Mouse (Mus musculus) stomach, embryonic 15.5 days (tissue): Measurements from ENCODE around the gene Engase. TPM values are rescaled to one million over a fixed set of nuclear protein-coding genes. Genes with fewer than 3 reads are reported as not detected.

Experiments
- ATAC-seq: fragments of 200-750 bp; cut with Nextera tagmentation; 2 replicates; pipeline ENCODE4 v1.8.0; 2017; ENCODE audit warnings: low read depth, moderate number of reproducible peaks, moderate TSS enrichment; ENCODE audit not compliant: insufficient read depth, low FRiP score
- H3K27ac ChIP-seq: fragments of 300-500 bp; sonication (generic); 2 replicates; pipeline ENCODE4 v1.5.1; 2015; ENCODE audit warnings: mild to moderate bottlenecking, inconsistent platforms
- H3K27me3 ChIP-seq: fragments of 300-500 bp; sonication (generic); replicated peaks from 2 replicates; pipeline ENCODE4 v1.6.1; 2015; ENCODE audit warnings: inconsistent platforms
- H3K36me3 ChIP-seq: fragments of 300-500 bp; sonication (generic); 2 replicates; pipeline ENCODE4 v1.6.1; 2015; ENCODE audit warnings: inconsistent platforms
- H3K4me1 ChIP-seq: fragments of 300-500 bp; sonication (generic); 2 replicates; pipeline ENCODE4 v1.6.1; 2015; ENCODE audit warnings: inconsistent platforms
- H3K4me2 ChIP-seq: fragments of 300-500 bp; sonication (generic); 2 replicates; pipeline ENCODE4 v1.6.1; 2015; ENCODE audit warnings: mild to moderate bottlenecking, inconsistent platforms
- H3K4me3 ChIP-seq: fragments of 300-500 bp; sonication (generic); replicated peaks from 2 replicates; pipeline ENCODE4 v1.5.1; 2015; ENCODE audit warnings: inconsistent platforms
- H3K9ac ChIP-seq: fragments of 300-500 bp; sonication (generic); 2 replicates; pipeline ENCODE4 v1.6.1; 2015; ENCODE audit warnings: inconsistent platforms
- H3K9me3 ChIP-seq: fragments of 300-500 bp; sonication (generic); 2 replicates; pipeline ENCODE4 v1.6.1; 2016; ENCODE audit warnings: inconsistent platforms
- WGBS: fragments of 180-500 bp; shearing (Covaris S2); methylation state at CpG from one replicate; pipeline ENCODE4 v1.1.7; 2015; 5-methylcytosine and 5-hydroxymethylcytosine counted together
- polyA plus RNA-seq: library from polyadenylated mRNA; unstranded; fragments of >200 nt; fragmentation: Nextera tagmentation; extraction: Ambion mirVana; gene quantifications from 2 replicates; pipeline ENCODE4 v1.2.1, GENCODE M21; 2015

Gene Engase
- polyA plus RNA-seq, 1 experiment from 2014 or later = 10.1 TPM

- WGBS = 40% methylated on average over 15 of the region's 15 CpGs
- H3K4me2 ChIP-seq = peak overlapping the region; percentile 25
- peaks cover 14% of the 10 kb centered on the region for H3K4me1 ChIP-seq
- H3K27me3 ChIP-seq = no peaks in the 10 kb centered on the region
- H3K4me3 ChIP-seq = no peak overlapping the region
- no peaks in the 10 kb centered on the region for H3K36me3 ChIP-seq
- H3K9ac ChIP-seq = no peak overlapping the region
- ATAC-seq = peak; percentile 67
- H3K9me3 ChIP-seq = no peaks in the 10 kb centered on the region
- no peak overlapping the region for H3K27ac ChIP-seq
Observed at GRCm38 (mm10) chr11:118512257-118512910, 35.8 kb downstream of the Engase start.

- no peak overlapping the region for H3K4me2 ChIP-seq
- no peaks in the 10 kb centered on the region for H3K27me3 ChIP-seq
- ATAC-seq = no peak
- no peak overlapping the region for H3K27ac ChIP-seq
- 68% methylated on average over 7 of the region's 7 CpGs for WGBS
- H3K36me3 ChIP-seq = no peaks in the 10 kb centered on the region
- H3K4me1 ChIP-seq = peaks cover 3% of the 10 kb centered on the region; the same call in 1 of the 2 replicates
- no peaks in the 10 kb centered on the region for H3K9me3 ChIP-seq
- H3K9ac ChIP-seq = no peak overlapping the region
- H3K4me3 ChIP-seq = no peak overlapping the region
Observed at GRCm38 (mm10) chr11:118517924-118518323, 41.3 kb downstream of the Engase start.

- H3K9ac ChIP-seq = no peak overlapping the region
Observed at GRCm38 (mm10) chr11:118518743-118519142, 42.1 kb downstream of the Engase start.

GRCm38 (mm10) chr11:118520251-118520650 is 43.6 kb downstream of the Engase start:
- Histone ChIP-seq H3K27ac (no peak overlapping the region), H3K36me3 (no peaks in the 10 kb centered on the region), H3K4me1 (peaks cover 3% of the 10 kb centered on the region; the same call in 1 of the 2 replicates), H3K9me3 (no peaks in the 10 kb centered on the region), H3K27me3 (no peaks in the 10 kb centered on the region), H3K4me3 (no peak overlapping the region), H3K9ac (no peak overlapping the region), H3K4me2 (no peak overlapping the region)
- no peak for ATAC-seq
- 54% methylated on average over 5 of the region's 5 CpGs for WGBS

More at GRCm38 (mm10) chr11:118518743-118519142, 42.1 kb downstream of the Engase start:
- ATAC-seq = no peak
- no peaks in the 10 kb centered on the region for H3K9me3 ChIP-seq
- no peaks in the 10 kb centered on the region for H3K27me3 ChIP-seq
- H3K4me2 ChIP-seq = no peak overlapping the region
- peaks cover 3% of the 10 kb centered on the region; the same call in 1 of the 2 replicates for H3K4me1 ChIP-seq
- H3K36me3 ChIP-seq = no peaks in the 10 kb centered on the region
- no peak overlapping the region for H3K4me3 ChIP-seq
- WGBS = 79% methylated on average over 7 of the region's 7 CpGs
- no peak overlapping the region for H3K27ac ChIP-seq

- no peaks in the 10 kb centered on the region for H3K27me3 ChIP-seq
- no peak overlapping the region for H3K4me2 ChIP-seq
- H3K9me3 ChIP-seq = no peaks in the 10 kb centered on the region
- no peak overlapping the region for H3K4me3 ChIP-seq
- H3K27ac ChIP-seq = no peak overlapping the region
- no peaks in the 10 kb centered on the region for H3K36me3 ChIP-seq
- H3K9ac ChIP-seq = no peak overlapping the region
- 80% methylated on average over 2 of the region's 2 CpGs for WGBS
- ATAC-seq = no peak
- H3K4me1 ChIP-seq = no peaks in the 10 kb centered on the region
Observed at GRCm38 (mm10) chr11:118520932-118521331, 44.3 kb downstream of the Engase start.

GRCm38 (mm10) chr11:118523496-118524145 is 47.0 kb downstream of the Engase start:
- H3K9me3 ChIP-seq = no peaks in the 10 kb centered on the region
- 85% methylated on average over 4 of the region's 4 CpGs for WGBS
- no peak overlapping the region for H3K4me2 ChIP-seq
- no peaks in the 10 kb centered on the region for H3K36me3 ChIP-seq
- H3K9ac ChIP-seq = no peak overlapping the region
- H3K4me3 ChIP-seq = no peak overlapping the region
- H3K4me1 ChIP-seq = no peaks in the 10 kb centered on the region
- H3K27me3 ChIP-seq = no peaks in the 10 kb centered on the region; the same call in 1 of the 2 replicates
- H3K27ac ChIP-seq = no peak overlapping the region
- ATAC-seq = no peak

- no peak for ATAC-seq
- no peaks in the 10 kb centered on the region; the same call in 1 of the 2 replicates for H3K27me3 ChIP-seq
- H3K9me3 ChIP-seq = no peaks in the 10 kb centered on the region
- no peak overlapping the region for H3K4me3 ChIP-seq
- H3K4me2 ChIP-seq = no peak overlapping the region
- no peak overlapping the region for H3K9ac ChIP-seq
- no peaks in the 10 kb centered on the region for H3K4me1 ChIP-seq
- H3K27ac ChIP-seq = no peak overlapping the region
- H3K36me3 ChIP-seq = no peaks in the 10 kb centered on the region
- 46% methylated on average over 11 of the region's 11 CpGs for WGBS
Observed at GRCm38 (mm10) chr11:118525059-118525458, 48.4 kb downstream of the Engase start.

GRCm38 (mm10) chr11:118528761-118529160 is 52.1 kb downstream of the Engase start:
- H3K9me3 ChIP-seq = no peaks in the 10 kb centered on the region
- H3K4me1 ChIP-seq = no peaks in the 10 kb centered on the region
- ATAC-seq = no peak

GRCm38 (mm10) chr11:118530313-118530712 is 53.7 kb downstream of the Engase start:
- H3K4me3 ChIP-seq = no peak overlapping the region
- H3K27ac ChIP-seq = no peak overlapping the region
- H3K4me2 ChIP-seq = no peak overlapping the region
- H3K27me3 ChIP-seq = peaks cover 2% of the 10 kb centered on the region; the same call in 1 of the 2 replicates
- no peaks in the 10 kb centered on the region for H3K9me3 ChIP-seq
- no peak for ATAC-seq
- no peak overlapping the region for H3K9ac ChIP-seq
- WGBS = 78% methylated on average over 8 of the region's 8 CpGs
- H3K4me1 ChIP-seq = 0 out of 2 replicates have a peak, but pooled peaks cover 3% of the 10 kb centered on the region
- no peaks in the 10 kb centered on the region for H3K36me3 ChIP-seq

More at GRCm38 (mm10) chr11:118528761-118529160, 52.1 kb downstream of the Engase start:
- H3K36me3 ChIP-seq = no peaks in the 10 kb centered on the region
- no peak overlapping the region for H3K4me3 ChIP-seq
- 86% methylated on average over 9 of the region's 9 CpGs for WGBS
- H3K27me3 ChIP-seq = peaks cover 2% of the 10 kb centered on the region; the same call in 1 of the 2 replicates
- no peak overlapping the region for H3K4me2 ChIP-seq
- H3K27ac ChIP-seq = no peak overlapping the region
- H3K9ac ChIP-seq = no peak overlapping the region

GRCm38 (mm10) chr11:118534382-118535092 is 57.9 kb downstream of the Engase start:
- no peaks in the 10 kb centered on the region for H3K9me3 ChIP-seq
- H3K27ac ChIP-seq = no peak overlapping the region
- no peak overlapping the region for H3K4me3 ChIP-seq
- H3K36me3 ChIP-seq = no peaks in the 10 kb centered on the region
- 0 out of 2 replicates have a peak, but pooled peaks cover 2% of the 10 kb centered on the region for H3K27me3 ChIP-seq
- H3K9ac ChIP-seq = no peak overlapping the region
- 0 out of 2 replicates have a peak, but pooled peaks cover 3% of the 10 kb centered on the region for H3K4me1 ChIP-seq
- ATAC-seq = 0 out of 2 replicates have a peak, but pooled peaks have one; percentile 9
- no peak overlapping the region for H3K4me2 ChIP-seq
- WGBS = 34% methylated on average over 18 of the region's 18 CpGs

GRCm38 (mm10) chr11:118538008-118538407 is 61.4 kb downstream of the Engase start:
- no peak overlapping the region for H3K4me3 ChIP-seq
- 0 out of 2 replicates have a peak, but pooled peaks cover 2% of the 10 kb centered on the region for H3K27me3 ChIP-seq
- no peak overlapping the region for H3K27ac ChIP-seq
- no peak overlapping the region for H3K9ac ChIP-seq
- H3K4me2 ChIP-seq = no peak overlapping the region
- ATAC-seq = no peak
- H3K4me1 ChIP-seq = 0 out of 2 replicates have a peak, but pooled peaks cover 3% of the 10 kb centered on the region
- H3K9me3 ChIP-seq = no peaks in the 10 kb centered on the region
- WGBS = 83% methylated on average over 11 of the region's 11 CpGs
- H3K36me3 ChIP-seq = no peaks in the 10 kb centered on the region
